Mouse (Mus musculus) C2C12 (cell line): ENCODE data around the gene Runx3. TPM values are rescaled to one million over a fixed set of nuclear protein-coding genes. Genes with fewer than 3 reads are reported as not detected.
A peak's percentile ranks its signal among the peaks of the same experiment; 100 is the strongest.

Experiments
- H3K27me3 ChIP-seq: one replicate; pipeline ENCODE4 v1.6.1; 2011; ENCODE audit not compliant: control insufficient read depth, insufficient read depth, insufficient read length
- H3K36me3 ChIP-seq: one replicate; pipeline ENCODE4 v1.6.1; 2011; ENCODE audit not compliant: control insufficient read depth, insufficient read depth
- H3K4me3 ChIP-seq: one replicate; pipeline ENCODE4 v1.5.1; 2011; ENCODE audit warnings: mild to moderate bottlenecking, control low read depth; ENCODE audit not compliant: poor library complexity, insufficient read depth, severe bottlenecking
- H3K79me2 ChIP-seq: one replicate; pipeline ENCODE4 v1.6.1; 2011; ENCODE audit not compliant: control insufficient read depth, insufficient read depth
- H3K79me3 ChIP-seq: one replicate; pipeline ENCODE4 v1.6.1; 2011; ENCODE audit warnings: low read depth, control low read depth
- H3ac ChIP-seq: one replicate; pipeline ENCODE3; 2011; ENCODE audit warnings: low read depth; ENCODE audit not compliant: control insufficient read depth, insufficient read length
- CEBPB ChIP-seq: IDR thresholded peaks from one replicate; pipeline ENCODE4 v1.6.1; 2011; ENCODE audit warnings: low read depth, mild to moderate bottlenecking, control low read depth, moderate library complexity
- CTCF ChIP-seq: IDR thresholded peaks from one replicate; pipeline ENCODE4 v1.5.1; 2011; ENCODE audit not compliant: control insufficient read depth, insufficient read depth, insufficient read length
- FOSL1 ChIP-seq: IDR thresholded peaks from one replicate; pipeline ENCODE4 v1.8.0; 2011; ENCODE audit warnings: mild to moderate bottlenecking, low read length; ENCODE audit not compliant: poor library complexity, insufficient read depth, severe bottlenecking
- MAX ChIP-seq: IDR thresholded peaks from one replicate; pipeline ENCODE4 v1.6.1; 2011; ENCODE audit warnings: mild to moderate bottlenecking, control low read depth
- MYOD1 ChIP-seq: IDR thresholded peaks from one replicate; pipeline ENCODE4 v1.6.1; 2011; ENCODE audit warnings: low read depth; ENCODE audit not compliant: control insufficient read depth, insufficient read length
- MYOG ChIP-seq: IDR thresholded peaks from one replicate; pipeline ENCODE4 v1.6.1; 2011; ENCODE audit not compliant: control insufficient read depth, insufficient read length; ENCODE audit errors: extremely low read depth
- USF1 ChIP-seq: IDR thresholded peaks from one replicate; pipeline ENCODE4 v1.6.1; 2011; ENCODE audit warnings: low read depth, mild to moderate bottlenecking, control low read depth, moderate library complexity
- long read RNA-seq, 2 experiments: library from polyadenylated mRNA; unstranded; transcript quantifications; one replicate each; pipeline ENCODE4 v2.0.0; 2019 to 2020
- polyA plus RNA-seq: library from polyadenylated mRNA; unstranded; fragments of >200 nt; fragmentation: generic; extraction: Trizol; gene quantifications from one replicate; pipeline ENCODE4 v1.2.1, GENCODE M21; 2012; ENCODE audit warnings: missing spikeins

The Runx3 gene
- polyA plus RNA-seq, result 19.5 TPM
- long read RNA-seq, experiment 1, partial matches to known transcripts, result 1 of 9 reads
- long read RNA-seq, experiment 1, other reads (novel, unspliced or antisense), result 6 of 9 reads
- long read RNA-seq, experiment 2, transcript Runx3-202 (5 exons, 1,855 nt), result major isoform, 36 of 44 reads
- long read RNA-seq, experiment 2, partial matches to known transcripts, result 6 of 44 reads
- long read RNA-seq, experiment 2, other reads (novel, unspliced or antisense), result 2 of 44 reads

- Histone ChIP-seq H3K27me3 (no peaks in the 10 kb centered on the region), H3K79me3 (no peaks in the 10 kb centered on the region), H3K79me2 (no peaks in the 10 kb centered on the region), H3ac (no peak within 1 kb of the TSS), H3K36me3 (no peaks in the 10 kb centered on the region), H3K4me3 (no peak within 1 kb of the TSS)
- TF ChIP-seq CTCF (no peak), USF1 (peak; percentile 71), MAX (peak; percentile 26)
Measured at GRCm38 (mm10) chr4:135120342-135121100, at the start of gene Runx3. Gene Runx3, plus strand, starts transcription at chr4:135120652.

- Histone ChIP-seq H3K79me2 (no peaks in the 10 kb centered on the region), H3K36me3 (no peaks in the 10 kb centered on the region), H3K27me3 (no peaks in the 10 kb centered on the region), H3K4me3 (no peak overlapping the region), H3ac (no peak overlapping the region), H3K79me3 (no peaks in the 10 kb centered on the region)
- TF ChIP-seq MYOG, result no peak
- TF ChIP-seq MAX, result no peak
- no peak for TF ChIP-seq FOSL1
- TF ChIP-seq CTCF, result no peak
- no peak for TF ChIP-seq USF1
- TF ChIP-seq CEBPB, result no peak
- TF ChIP-seq MYOD1, result no peak
Measured at GRCm38 (mm10) chr4:135072671-135073070, 47.8 kb upstream of the Runx3 start.

- no peaks in the 10 kb centered on the region for H3K36me3 ChIP-seq
- no peak overlapping the region for H3ac ChIP-seq
- H3K79me2 ChIP-seq, result no peaks in the 10 kb centered on the region
- TF ChIP-seq MAX (no peak), MYOG (no peak), FOSL1 (no peak), USF1 (no peak), CEBPB (no peak), CTCF (no peak), MYOD1 (no peak)
- no peaks in the 10 kb centered on the region for H3K27me3 ChIP-seq
- H3K79me3 ChIP-seq, result no peaks in the 10 kb centered on the region
- no peak overlapping the region for H3K4me3 ChIP-seq
Measured at GRCm38 (mm10) chr4:135073523-135073922, 46.9 kb upstream of the Runx3 start.

- Histone ChIP-seq H3K27me3 (no peaks in the 10 kb centered on the region), H3K4me3 (no peak overlapping the region), H3K79me2 (no peaks in the 10 kb centered on the region), H3K79me3 (no peaks in the 10 kb centered on the region), H3ac (no peak overlapping the region), H3K36me3 (no peaks in the 10 kb centered on the region)
- TF ChIP-seq MYOG (no peak), MYOD1 (no peak), MAX (no peak), FOSL1 (no peak), CTCF (no peak), CEBPB (no peak)
Measured at GRCm38 (mm10) chr4:135074646-135075045, 45.8 kb upstream of the Runx3 start.

GRCm38 (mm10) chr4:135075360-135075759 is 45.1 kb upstream of the Runx3 start:
- Histone ChIP-seq H3K79me2 (no peaks in the 10 kb centered on the region), H3K36me3 (no peaks in the 10 kb centered on the region)

GRCm38 (mm10) chr4:135076611-135077010 is 43.8 kb upstream of the Runx3 start:
- Histone ChIP-seq H3K36me3 (no peaks in the 10 kb centered on the region), H3K79me3 (no peaks in the 10 kb centered on the region), H3ac (no peak overlapping the region), H3K27me3 (no peaks in the 10 kb centered on the region), H3K4me3 (no peak overlapping the region), H3K79me2 (no peaks in the 10 kb centered on the region)
- no peak for TF ChIP-seq MYOD1
- no peak for TF ChIP-seq USF1
- TF ChIP-seq CEBPB, result no peak
- TF ChIP-seq MAX, result no peak
- TF ChIP-seq MYOG, result no peak
- TF ChIP-seq FOSL1, result no peak
- no peak for TF ChIP-seq CTCF

More at GRCm38 (mm10) chr4:135075360-135075759, 45.1 kb upstream of the Runx3 start:
- H3ac ChIP-seq, result no peak overlapping the region
- no peak overlapping the region for H3K4me3 ChIP-seq
- no peaks in the 10 kb centered on the region for H3K79me3 ChIP-seq
- no peak for TF ChIP-seq MYOD1
- H3K27me3 ChIP-seq, result no peaks in the 10 kb centered on the region
